Mouse (Mus musculus): ENCODE data around the gene Ms4a4a.
"Not testable (repeated sequence)": the region's sequence is repeated elsewhere in the genome, so short reads cannot be mapped to it uniquely, and the experiment has no call there.

The Ms4a4a gene

GRCm38 (mm10) chr19:11375273-11375672, at the start of gene Ms4a4a:
Gene Ms4a4a, plus strand, starts transcription at chr19:11375523.
- DNase-seq (ENCODE audit: low read depth, low spot score): no peak

- no peak for DNase-seq (ENCODE audit: low read depth, low spot score)
Observed at GRCm38 (mm10) chr19:11335932-11336331, 39.4 kb upstream of the Ms4a4a start, which contains the start of gene Ms4a7. Gene Ms4a7, minus strand, starts transcription at chr19:11336146.

- DNase-seq (ENCODE audit: low read depth, low spot score): no peak
Observed at GRCm38 (mm10) chr19:11343147-11343546, 32.2 kb upstream of the Ms4a4a start.

GRCm38 (mm10) chr19:11343992-11344391, 31.3 kb upstream of the Ms4a4a start:
- no peak for DNase-seq (ENCODE audit: low read depth, low spot score)

GRCm38 (mm10) chr19:11349698-11350481, 25.4 kb upstream of the Ms4a4a start:
- DNase-seq (ENCODE audit: low read depth, low spot score): no peak

- no peak for DNase-seq (ENCODE audit: low read depth, low spot score)
Observed at GRCm38 (mm10) chr19:11351878-11352277, 23.4 kb upstream of the Ms4a4a start.

GRCm38 (mm10) chr19:11355730-11356129, 19.6 kb upstream of the Ms4a4a start:
- DNase-seq (ENCODE audit: low read depth, low spot score): no peak

- no peak for DNase-seq (ENCODE audit: low read depth, low spot score)
Observed at GRCm38 (mm10) chr19:11360106-11360505, 15.2 kb upstream of the Ms4a4a start.

GRCm38 (mm10) chr19:11362002-11362401, 13.3 kb upstream of the Ms4a4a start:
- no peak for DNase-seq (ENCODE audit: low read depth, low spot score)

GRCm38 (mm10) chr19:11368310-11368709, 7.0 kb upstream of the Ms4a4a start:
- no peak for DNase-seq (ENCODE audit: low read depth, low spot score)

- no peak for DNase-seq (ENCODE audit: low read depth, low spot score)
Observed at GRCm38 (mm10) chr19:11371181-11371580, 4.1 kb upstream of the Ms4a4a start.

- DNase-seq (ENCODE audit: low read depth, low spot score): no peak
Observed at GRCm38 (mm10) chr19:11376399-11376798, 1.1 kb downstream of the Ms4a4a start.

- DNase-seq (ENCODE audit: low read depth, low spot score): no peak
Observed at GRCm38 (mm10) chr19:11387109-11387508, 11.8 kb downstream of the Ms4a4a start.

- DNase-seq (ENCODE audit: low read depth, low spot score): no peak
Observed at GRCm38 (mm10) chr19:11387685-11388084, 12.4 kb downstream of the Ms4a4a start.

- DNase-seq (ENCODE audit: low read depth, low spot score): no peak
Observed at GRCm38 (mm10) chr19:11388949-11389348, 13.6 kb downstream of the Ms4a4a start.

- no peak for DNase-seq (ENCODE audit: low read depth, low spot score)
Observed at GRCm38 (mm10) chr19:11395769-11396168, 20.4 kb downstream of the Ms4a4a start.

GRCm38 (mm10) chr19:11404527-11404926, 29.2 kb downstream of the Ms4a4a start, which contains the start of gene Ms4a4c:
Gene Ms4a4c, plus strand, starts transcription at chr19:11404770.
- DNase-seq (ENCODE audit: low read depth, low spot score): no peak

GRCm38 (mm10) chr19:11407428-11407827, 32.1 kb downstream of the Ms4a4a start:
- no peak for DNase-seq (ENCODE audit: low read depth, low spot score)

GRCm38 (mm10) chr19:11408591-11408990, 33.3 kb downstream of the Ms4a4a start:
- no peak for DNase-seq (ENCODE audit: low read depth, low spot score)

GRCm38 (mm10) chr19:11411640-11412039, 36.3 kb downstream of the Ms4a4a start:
- no peak for DNase-seq (ENCODE audit: low read depth, low spot score)

GRCm38 (mm10) chr19:11414084-11414483, 38.8 kb downstream of the Ms4a4a start:
- no peak for DNase-seq (ENCODE audit: low read depth, low spot score)

GRCm38 (mm10) chr19:11415581-11415980, 40.3 kb downstream of the Ms4a4a start:
- no peak for DNase-seq (ENCODE audit: low read depth, low spot score)

- DNase-seq (ENCODE audit: low read depth, low spot score): not testable (repeated sequence)
Observed at GRCm38 (mm10) chr19:11418865-11419264, 43.5 kb downstream of the Ms4a4a start.

Measured in embryo, embryonic 11.5 days (tissue).